In the genomic region with DNA sequence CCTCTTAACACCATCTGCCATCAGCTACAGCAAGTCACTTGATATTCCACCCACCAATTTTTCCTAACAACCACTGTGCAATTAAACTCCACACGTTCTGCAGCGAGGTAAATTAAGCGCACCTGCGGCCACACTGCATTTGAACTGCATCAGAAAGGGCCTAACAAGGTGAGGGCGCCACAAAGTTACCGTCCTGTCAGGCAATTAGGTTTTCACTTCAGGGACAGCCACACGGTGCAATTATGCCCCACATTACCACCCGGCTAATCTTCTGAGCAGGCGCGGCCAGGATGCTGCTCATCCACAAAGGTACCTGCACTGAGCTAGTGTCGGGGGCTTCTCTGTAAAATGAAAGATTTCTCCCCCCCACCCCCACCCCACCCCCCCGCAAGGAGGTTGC, we compare ENCODE assay signal across 27 mouse cellular contexts.
A peak's percentile ranks its signal among the peaks of the same experiment; 100 is the strongest.
DNase-seq lines count a peak whose midpoint lies in the region; ATAC-seq and TF ChIP-seq lines count a peak whose summit lies in the region.
"Had no signal": no experiment of that assay in that cellular context is flagged by ENCODE, and none has a peak within 500 bp of the region (broad histone marks: within the 10 kb centered on the region; RNA-seq: fewer than 3 reads in every experiment).

No protein-coding gene starts in this region.

- peak overlapping the region; percentile 45; the same call in 1 of the 2 replicates for H3K9ac ChIP-seq in hindbrain, embryonic 14.5 days
- H3K9ac ChIP-seq in hindbrain, postnatal 0 days (replicated peaks; ENCODE audit: low read length): no peak overlapping the region
- no peak overlapping the region for H3K9ac ChIP-seq in midbrain, embryonic 15.5 days
- H3K9ac ChIP-seq in midbrain, embryonic 16.5 days (ENCODE audit: low read depth, low read length): no peak overlapping the region
- 0 out of 2 replicates have a peak overlapping the region, but pooled peaks have one; percentile 3 for H3K9ac ChIP-seq in hindbrain, embryonic 16.5 days (ENCODE audit: low read depth, low read length)
- H3K9ac ChIP-seq in heart, embryonic 11.5 days (ENCODE audit: low read depth, low read length): no peak overlapping the region
- H3K9ac ChIP-seq: forebrain, embryonic 15.5 days; liver, embryonic 14.5 days had no signal

- H3K4me1 ChIP-seq in hindbrain, embryonic 14.5 days (replicated peaks; ENCODE audit: control insufficient read depth, insufficient read depth, low read length): peaks cover 55% of the 10 kb centered on the region
- peaks cover 4% of the 10 kb centered on the region; the same call in 1 of the 2 replicates for H3K4me1 ChIP-seq in hindbrain, postnatal 0 days (ENCODE audit: insufficient read depth, low read length)
- peaks cover 52% of the 10 kb centered on the region for H3K4me1 ChIP-seq in midbrain, embryonic 15.5 days
- H3K4me1 ChIP-seq in midbrain, embryonic 16.5 days (ENCODE audit: control insufficient read depth, insufficient read depth, low read length): peaks cover 33% of the 10 kb centered on the region
- peaks cover 26% of the 10 kb centered on the region for H3K4me1 ChIP-seq in hindbrain, embryonic 16.5 days (ENCODE audit: control insufficient read depth, insufficient read depth, low read depth, low read length)
- H3K4me1 ChIP-seq in heart, embryonic 11.5 days (ENCODE audit: control insufficient read depth, insufficient read depth, low read length): no peaks in the 10 kb centered on the region

- no peak for DNase-seq in hindbrain, embryonic 14.5 days (ENCODE audit: low spot score)
- no peak for DNase-seq in hindbrain, postnatal 0 days (ENCODE audit: low spot score)
- DNase-seq in heart, adult 9 months (ENCODE audit: low spot score in 2 of 2): no peak
- DNase-seq: adrenal gland, postnatal 25 days; B cell, adult 2 months; cerebellum, adult 18-20 months; cerebellum, postnatal 10 days; heart, adult 2 months; heart, postnatal 14 days; kidney, adult 9 months; kidney, postnatal 10 days; layer of hippocampus, postnatal 36 days; left cerebral cortex, postnatal 4 days; liver; lung, adult 2 months; lung, postnatal 10 days; right cerebral cortex, postnatal 25 days; thymus, adult 18-20 months; thymus, postnatal 25 days had no signal

- H3K27ac ChIP-seq in hindbrain, embryonic 14.5 days: peak overlapping the region; percentile 86
- H3K27ac ChIP-seq in hindbrain, postnatal 0 days: no peak overlapping the region
- H3K27ac ChIP-seq in midbrain, embryonic 15.5 days: peak overlapping the region; percentile 66
- H3K27ac ChIP-seq in midbrain, embryonic 16.5 days (ENCODE audit: low read length): no peak overlapping the region; the same call in 1 of the 2 replicates
- H3K27ac ChIP-seq in hindbrain, embryonic 16.5 days (ENCODE audit: low read depth, low read length): peak overlapping the region; percentile 36; the same call in 1 of the 2 replicates
- no peak overlapping the region for H3K27ac ChIP-seq in heart, embryonic 11.5 days (ENCODE audit: low read depth, low read length)
- H3K27ac ChIP-seq: forebrain, embryonic 15.5 days; heart, adult 2 months; liver, embryonic 14.5 days; macrophage had no signal

- no peaks in the 10 kb centered on the region for H3K27me3 ChIP-seq in hindbrain, embryonic 14.5 days (ENCODE audit: control insufficient read depth, insufficient read depth, low read length)
- no peaks in the 10 kb centered on the region for H3K27me3 ChIP-seq in hindbrain, postnatal 0 days (ENCODE audit: insufficient read depth, low read length)
- no peaks in the 10 kb centered on the region for H3K27me3 ChIP-seq in midbrain, embryonic 15.5 days (replicated peaks)
- H3K27me3 ChIP-seq in midbrain, embryonic 16.5 days (ENCODE audit: control insufficient read depth, insufficient read depth, low read depth, low read length): no peaks in the 10 kb centered on the region
- H3K27me3 ChIP-seq in hindbrain, embryonic 16.5 days (replicated peaks; ENCODE audit: control insufficient read depth, insufficient read depth, low read length): no peaks in the 10 kb centered on the region
- H3K27me3 ChIP-seq in heart, embryonic 11.5 days (ENCODE audit: control insufficient read depth, insufficient read depth, low read length): peaks cover 10% of the 10 kb centered on the region; the same call in 1 of the 2 replicates

- H3K4me3 ChIP-seq in hindbrain, embryonic 14.5 days (replicated peaks; ENCODE audit: low read length): no peak overlapping the region
- no peak overlapping the region for H3K4me3 ChIP-seq in hindbrain, postnatal 0 days (ENCODE audit: low read length)
- no peak overlapping the region for H3K4me3 ChIP-seq in midbrain, embryonic 15.5 days
- H3K4me3 ChIP-seq in midbrain, embryonic 16.5 days (ENCODE audit: low read depth, low read length): no peak overlapping the region
- H3K4me3 ChIP-seq in hindbrain, embryonic 16.5 days (ENCODE audit: low read length): no peak overlapping the region
- H3K4me3 ChIP-seq in heart, embryonic 11.5 days (ENCODE audit: low read depth, low read length): no peak overlapping the region
- H3K4me3 ChIP-seq: forebrain, embryonic 15.5 days; heart, adult 2 months had no signal

- H3K9me3 ChIP-seq in hindbrain, embryonic 14.5 days (ENCODE audit: control insufficient read depth, low read length): no peaks in the 10 kb centered on the region
- H3K9me3 ChIP-seq in hindbrain, postnatal 0 days (ENCODE audit: low read length): no peaks in the 10 kb centered on the region
- H3K9me3 ChIP-seq in midbrain, embryonic 15.5 days: no peaks in the 10 kb centered on the region
- no peaks in the 10 kb centered on the region for H3K9me3 ChIP-seq in midbrain, embryonic 16.5 days (replicated peaks; ENCODE audit: control insufficient read depth, low read length, poor library complexity, severe bottlenecking)
- H3K9me3 ChIP-seq in hindbrain, embryonic 16.5 days (ENCODE audit: control insufficient read depth, low read length): no peaks in the 10 kb centered on the region
- no peaks in the 10 kb centered on the region for H3K9me3 ChIP-seq in heart, embryonic 11.5 days (replicated peaks; ENCODE audit: control insufficient read depth, low read length)
- H3K9me3 ChIP-seq: forebrain, embryonic 15.5 days had no signal

- H3K36me3 ChIP-seq in hindbrain, embryonic 14.5 days (replicated peaks; ENCODE audit: control insufficient read depth, insufficient read depth): peaks cover 22% of the 10 kb centered on the region
- 0 out of 2 replicates have a peak, but pooled peaks cover 3% of the 10 kb centered on the region for H3K36me3 ChIP-seq in hindbrain, postnatal 0 days (ENCODE audit: insufficient read depth, low read length)
- no peaks in the 10 kb centered on the region for H3K36me3 ChIP-seq in midbrain, embryonic 15.5 days (replicated peaks)
- H3K36me3 ChIP-seq in midbrain, embryonic 16.5 days (ENCODE audit: control insufficient read depth, insufficient read depth, low read length): no peaks in the 10 kb centered on the region
- no peaks in the 10 kb centered on the region for H3K36me3 ChIP-seq in hindbrain, embryonic 16.5 days (ENCODE audit: control insufficient read depth, insufficient read depth, low read length)
- no peaks in the 10 kb centered on the region for H3K36me3 ChIP-seq in heart, embryonic 11.5 days (ENCODE audit: control insufficient read depth, insufficient read depth, low read length)
- H3K36me3 ChIP-seq: forebrain, embryonic 15.5 days had no signal

- no peak overlapping the region for H3K4me2 ChIP-seq in hindbrain, embryonic 14.5 days (replicated peaks)
- no peak overlapping the region for H3K4me2 ChIP-seq in hindbrain, postnatal 0 days (ENCODE audit: low read depth, low read length)
- H3K4me2 ChIP-seq in midbrain, embryonic 15.5 days: no peak overlapping the region
- no peak overlapping the region for H3K4me2 ChIP-seq in midbrain, embryonic 16.5 days (ENCODE audit: low read length)
- no peak overlapping the region for H3K4me2 ChIP-seq in hindbrain, embryonic 16.5 days (ENCODE audit: low read length)
- no peak overlapping the region for H3K4me2 ChIP-seq in heart, embryonic 11.5 days
- H3K4me2 ChIP-seq: forebrain, embryonic 15.5 days had no signal

- WGBS in hindbrain, embryonic 14.5 days: 40% methylated on average over 12 of the region's 12 CpGs
- 65% methylated on average over 12 of the region's 12 CpGs for WGBS in hindbrain, postnatal 0 days
- 39% methylated on average over 12 of the region's 12 CpGs for WGBS in midbrain, embryonic 15.5 days
- 51% methylated on average over 12 of the region's 12 CpGs for WGBS in midbrain, embryonic 16.5 days
- 52% methylated on average over 12 of the region's 12 CpGs for WGBS in hindbrain, embryonic 16.5 days
- WGBS in heart, embryonic 11.5 days (ENCODE audit: insufficient replicate concordance): 76% methylated on average over 12 of the region's 12 CpGs

- TF ChIP-seq CTCF in hindbrain, postnatal 0 days (IDR thresholded peaks at IDR 0.05; ENCODE audit: low read depth): no peak

- ATAC-seq in hindbrain, embryonic 14.5 days (ENCODE audit: low FRiP score): no peak
- no peak for ATAC-seq in hindbrain, postnatal 0 days
- no peak for ATAC-seq in midbrain, embryonic 15.5 days (replicated peaks)
- no peak for ATAC-seq in midbrain, embryonic 16.5 days
- ATAC-seq in hindbrain, embryonic 16.5 days: 0 out of 2 replicates have a peak, but pooled peaks have one; percentile 28
- no peak for ATAC-seq in heart, embryonic 11.5 days (replicated peaks; ENCODE audit: insufficient number of reproducible peaks, low FRiP score, low TSS enrichment)
- ATAC-seq: forebrain, embryonic 15.5 days; intestine, postnatal 0 days had no signal

Comparison
In these comparisons a context has a peak if more than half of its experiments do, and no peak if none do; other contexts are left out.
1. H3K27ac ChIP-seq: peak in hindbrain, embryonic 14.5 days (single experiment), midbrain, embryonic 15.5 days (single experiment) and hindbrain, embryonic 16.5 days (single experiment); none in hindbrain, postnatal 0 days (single experiment), midbrain, embryonic 16.5 days (single experiment) and heart, embryonic 11.5 days (single experiment).
2. H3K9ac ChIP-seq: peak in hindbrain, embryonic 14.5 days (single experiment) and hindbrain, embryonic 16.5 days (single experiment); none in hindbrain, postnatal 0 days (single experiment), midbrain, embryonic 15.5 days (single experiment), midbrain, embryonic 16.5 days (single experiment) and heart, embryonic 11.5 days (single experiment).